Mouse (Mus musculus) hindbrain, embryonic 15.5 days (tissue): ENCODE measurements around the gene Dgkq. TPM values are rescaled to one million over a fixed set of nuclear protein-coding genes. Genes with fewer than 3 reads are reported as not detected.
A peak's percentile ranks its signal among the peaks of the same experiment; 100 is the strongest.

Source experiments
- ATAC-seq: fragments of 200-750 bp; cut with Nextera tagmentation; 2 replicates; pipeline ENCODE4 v1.8.0; 2017; ENCODE audit warnings: low read depth, moderate number of reproducible peaks, moderate TSS enrichment; ENCODE audit not compliant: low FRiP score
- H3K27ac ChIP-seq: fragments of 300-500 bp; sonication (generic); replicated peaks from 2 replicates; pipeline ENCODE4 v1.5.1; 2015; ENCODE audit warnings: mild to moderate bottlenecking, inconsistent platforms
- H3K27me3 ChIP-seq: fragments of 300-500 bp; sonication (generic); 2 replicates; pipeline ENCODE4 v1.6.1; 2015; ENCODE audit warnings: control low read depth, inconsistent platforms
- H3K36me3 ChIP-seq: fragments of 300-500 bp; sonication (generic); 2 replicates; pipeline ENCODE4 v1.6.1; 2015; ENCODE audit warnings: control low read depth, inconsistent platforms
- H3K4me1 ChIP-seq: fragments of 300-500 bp; sonication (generic); replicated peaks from 2 replicates; pipeline ENCODE4 v1.6.1; 2015; ENCODE audit warnings: control low read depth, inconsistent platforms
- H3K4me2 ChIP-seq: fragments of 300-500 bp; sonication (generic); 2 replicates; pipeline ENCODE4 v1.6.1; 2015; ENCODE audit warnings: moderate library complexity, mild to moderate bottlenecking, inconsistent platforms
- H3K4me3 ChIP-seq: fragments of 300-500 bp; sonication (generic); 2 replicates; pipeline ENCODE4 v1.5.1; 2015; ENCODE audit warnings: mild to moderate bottlenecking, inconsistent platforms
- H3K9ac ChIP-seq: fragments of 300-500 bp; sonication (generic); 2 replicates; pipeline ENCODE4 v1.6.1; 2015; ENCODE audit warnings: inconsistent platforms
- H3K9me3 ChIP-seq: fragments of 300-500 bp; sonication (generic); 2 replicates; pipeline ENCODE4 v1.6.1; 2016; ENCODE audit warnings: control low read depth, inconsistent platforms
- WGBS: fragments of 180-500 bp; shearing (Covaris S2); methylation state at CpG from one replicate; pipeline ENCODE4 v1.1.7; 2015; 5-methylcytosine and 5-hydroxymethylcytosine counted together
- polyA plus RNA-seq: library from polyadenylated mRNA; unstranded; fragments of >200 nt; fragmentation: Nextera tagmentation; extraction: Ambion mirVana; gene quantifications from 2 replicates; pipeline ENCODE4 v1.2.1, GENCODE M21; 2015

Dgkq gene
- polyA plus RNA-seq, 1 experiment from 2014 or later: 32.9 TPM

DNA sequence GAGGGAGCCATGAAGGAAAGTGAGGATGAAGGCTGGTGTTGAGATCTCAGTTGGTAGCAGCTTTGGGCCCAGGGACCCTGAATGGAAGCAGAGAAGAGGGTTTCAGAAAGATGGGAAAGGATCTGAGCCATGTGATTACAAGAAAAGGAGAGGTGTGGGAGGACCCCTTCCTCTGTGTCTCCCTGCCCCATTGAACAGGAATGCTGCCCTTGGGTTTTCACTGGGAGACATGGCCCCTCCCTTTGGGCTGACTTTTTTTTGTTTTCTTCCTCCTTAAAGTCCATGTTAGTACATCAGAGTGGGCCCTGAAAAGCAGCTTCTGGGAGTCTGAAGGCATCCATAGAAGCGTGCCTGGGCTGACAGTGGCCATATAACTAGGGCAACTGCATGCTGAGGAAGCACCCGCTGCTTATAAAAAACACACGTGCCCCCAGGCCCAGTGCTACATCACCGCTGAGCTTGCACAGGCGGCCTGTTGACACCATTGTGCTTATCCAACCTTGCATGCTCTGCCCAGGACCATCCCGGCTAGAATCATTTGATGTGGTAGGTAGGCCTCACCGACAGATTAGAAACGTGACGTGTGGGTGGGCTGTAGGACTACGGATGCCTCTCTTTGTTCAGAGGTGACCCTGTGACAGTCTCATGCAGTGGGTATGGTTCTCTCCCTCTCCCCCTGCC, 32.0 kb upstream of the Dgkq start:
- Histone ChIP-seq H3K27ac (no peak overlapping the region), H3K9ac (no peak overlapping the region), H3K36me3 (no peaks in the 10 kb centered on the region), H3K4me2 (no peak overlapping the region), H3K4me1 (no peaks in the 10 kb centered on the region), H3K9me3 (no peaks in the 10 kb centered on the region), H3K4me3 (no peak overlapping the region), H3K27me3 (no peaks in the 10 kb centered on the region)
- ATAC-seq: no peak
- WGBS: 65% methylated on average over 10 of the region's 10 CpGs

DNA sequence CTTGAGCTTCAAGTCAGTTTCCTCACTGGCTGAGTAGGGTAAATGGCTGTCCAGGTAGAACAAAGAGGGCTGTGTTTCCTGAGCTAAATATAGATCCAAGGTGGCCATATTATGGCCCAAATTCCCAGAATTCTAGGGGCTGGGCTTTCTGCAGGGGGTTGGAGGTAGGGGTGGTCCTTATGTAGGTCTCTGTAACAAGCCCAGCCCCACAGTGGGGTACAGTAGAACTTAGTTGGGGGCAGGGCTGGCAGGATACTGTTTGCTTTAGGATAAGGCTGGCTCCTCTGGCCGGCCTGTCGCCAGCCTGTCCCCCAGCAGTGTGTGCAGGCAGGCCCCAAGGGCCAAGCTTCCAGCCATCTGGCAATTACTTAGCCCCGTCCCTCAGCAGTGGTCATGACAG, 30.9 kb upstream of the Dgkq start:
- no peak overlapping the region for H3K4me3 ChIP-seq
- H3K27me3 ChIP-seq: 0 out of 2 replicates have a peak, but pooled peaks cover under 1% of the 10 kb centered on the region
- H3K9ac ChIP-seq: no peak overlapping the region
- 71% methylated on average over 3 of the region's 3 CpGs for WGBS
- H3K9me3 ChIP-seq: no peaks in the 10 kb centered on the region
- no peak overlapping the region for H3K27ac ChIP-seq
- H3K4me1 ChIP-seq: peaks cover 1% of the 10 kb centered on the region; the same call in 1 of the 2 replicates
- ATAC-seq: no peak
- no peak overlapping the region for H3K4me2 ChIP-seq
- no peaks in the 10 kb centered on the region for H3K36me3 ChIP-seq

DNA sequence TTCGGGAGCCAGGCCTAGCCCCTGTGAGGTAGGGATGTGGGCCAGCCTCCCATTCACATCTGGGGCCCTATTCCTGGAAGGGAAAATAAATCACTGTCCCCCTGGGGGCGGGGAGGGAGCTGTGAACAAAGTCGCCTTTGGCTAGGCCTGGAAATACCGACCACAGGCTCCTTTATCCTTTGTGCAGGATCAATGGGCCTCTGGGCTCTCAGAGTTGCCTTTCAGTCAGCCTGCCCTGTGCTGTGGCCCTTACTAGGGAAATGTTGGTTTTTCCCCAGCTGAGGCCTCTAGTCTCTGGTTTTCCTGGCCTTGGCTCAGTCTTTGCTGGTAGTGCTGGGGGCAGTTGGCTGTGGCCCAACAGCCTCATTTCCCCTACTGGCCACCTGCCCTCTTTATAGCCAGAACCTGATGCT, 27.9 kb upstream of the Dgkq start:
- H3K27me3 ChIP-seq: peaks cover 20% of the 10 kb centered on the region
- H3K9me3 ChIP-seq: no peaks in the 10 kb centered on the region
- H3K9ac ChIP-seq: no peak overlapping the region
- H3K36me3 ChIP-seq: no peaks in the 10 kb centered on the region
- H3K4me3 ChIP-seq: no peak overlapping the region
- H3K27ac ChIP-seq: peak overlapping the region; percentile 52
- H3K4me2 ChIP-seq: no peak overlapping the region
- peaks cover 13% of the 10 kb centered on the region for H3K4me1 ChIP-seq
- peak; percentile 52 for ATAC-seq
- 11% methylated on average over 4 of the region's 4 CpGs for WGBS

DNA sequence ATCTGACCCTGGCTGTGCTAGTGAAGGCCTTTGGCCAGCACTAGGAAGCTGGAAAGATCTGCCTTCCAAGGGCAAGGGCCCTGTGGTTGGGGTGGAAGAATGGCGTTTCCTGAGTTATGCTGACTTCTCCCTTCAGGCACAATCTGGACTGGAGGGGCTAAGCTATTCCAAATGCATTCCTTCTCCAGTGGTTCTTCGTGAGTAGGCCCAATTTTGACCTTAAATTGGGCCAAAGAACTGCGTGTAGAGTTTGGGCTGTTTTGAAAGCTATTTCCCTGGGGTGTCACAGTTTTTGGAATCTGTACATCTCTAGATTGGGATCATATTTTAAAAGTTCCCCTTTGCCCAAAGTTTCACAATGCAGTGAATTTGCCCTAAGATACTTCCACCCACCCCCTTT, 27.1 kb upstream of the Dgkq start:
- no peaks in the 10 kb centered on the region for H3K9me3 ChIP-seq
- no peaks in the 10 kb centered on the region for H3K36me3 ChIP-seq
- H3K4me3 ChIP-seq: no peak overlapping the region
- H3K4me1 ChIP-seq: peaks cover 17% of the 10 kb centered on the region
- peak overlapping the region; percentile 52; the same call in 1 of the 2 replicates for H3K27ac ChIP-seq
- peaks cover 26% of the 10 kb centered on the region for H3K27me3 ChIP-seq
- WGBS: 79% methylated on average over 3 of the region's 3 CpGs
- H3K4me2 ChIP-seq: no peak overlapping the region
- no peak overlapping the region for H3K9ac ChIP-seq
- ATAC-seq: no peak

DNA sequence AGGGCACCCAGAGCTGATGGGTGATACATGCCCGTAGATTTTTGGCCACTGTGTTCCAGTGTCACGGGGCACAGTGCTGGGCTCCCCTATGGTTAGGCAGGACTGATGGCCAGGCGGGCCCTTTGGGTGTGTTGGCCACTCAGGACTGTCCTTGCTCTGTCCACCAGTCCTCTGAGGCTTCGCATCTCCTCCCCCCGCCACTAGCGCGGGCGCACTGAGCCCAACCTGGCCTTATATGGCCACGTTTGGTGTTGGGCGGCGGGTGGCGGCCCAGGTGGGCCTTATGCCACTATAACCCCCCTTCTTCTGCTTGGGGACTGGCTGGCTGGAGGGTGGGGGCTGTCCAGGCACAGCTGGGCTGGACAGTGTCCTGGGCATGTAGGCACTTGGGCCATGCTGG, 26.4 kb upstream of the Dgkq start:
- peak overlapping the region; percentile 91; the same call in 1 of the 2 replicates for H3K4me2 ChIP-seq
- H3K36me3 ChIP-seq: no peaks in the 10 kb centered on the region
- H3K4me1 ChIP-seq: peaks cover 17% of the 10 kb centered on the region

DNA sequence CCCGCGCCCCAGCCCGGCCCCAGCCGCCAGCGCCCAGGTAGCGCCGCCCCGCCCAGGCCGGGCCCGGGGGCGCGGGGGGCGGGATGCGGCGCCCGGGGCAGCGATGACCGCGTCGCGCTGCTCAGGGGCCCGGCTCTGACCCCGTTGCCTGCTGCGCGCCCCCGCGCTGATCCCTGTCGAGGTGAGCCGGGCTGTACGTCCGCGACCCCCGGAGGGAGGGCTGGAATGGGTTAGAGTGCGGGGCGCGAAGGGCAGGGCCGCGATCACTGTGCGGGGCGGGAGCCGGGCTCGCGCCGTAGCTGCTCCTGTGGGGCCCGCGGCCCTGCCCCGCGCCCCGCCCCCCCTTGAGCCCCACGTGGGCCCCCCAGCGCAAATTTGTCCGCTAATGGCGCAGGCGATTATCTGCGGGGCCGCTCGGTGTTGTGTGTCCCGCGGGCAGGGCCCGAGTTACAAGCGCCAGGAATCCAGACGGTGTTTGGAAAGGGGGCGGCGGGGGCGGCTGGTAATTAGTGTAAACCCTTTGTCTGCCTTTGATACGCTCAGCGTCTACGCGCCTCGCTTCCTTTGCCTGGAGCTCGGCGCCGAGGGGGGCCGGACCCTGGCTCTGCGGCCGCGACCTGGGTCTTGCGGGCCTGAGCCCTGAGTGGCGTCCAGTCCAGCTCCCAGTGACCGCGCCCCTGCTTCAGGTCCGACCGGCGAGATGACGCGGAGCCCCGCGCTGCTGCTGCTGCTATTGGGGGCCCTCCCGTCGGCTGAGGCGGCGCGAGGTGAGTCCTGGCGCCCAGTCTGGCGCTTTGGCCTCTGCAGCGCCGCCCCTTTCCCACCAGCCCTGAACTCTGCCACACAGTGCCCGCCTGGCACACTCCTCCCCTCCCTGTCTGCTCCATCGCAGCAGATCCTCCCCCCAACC, 25.1 kb upstream of the Dgkq start:
- Histone ChIP-seq H3K4me1 (peaks cover 17% of the 10 kb centered on the region), H3K4me2 (peak overlapping the region; percentile 91), H3K27ac (no peak overlapping the region), H3K9ac (peak overlapping the region; percentile 45), H3K9me3 (no peaks in the 10 kb centered on the region), H3K27me3 (peaks cover 28% of the 10 kb centered on the region), H3K4me3 (peak overlapping the region; percentile 81), H3K36me3 (no peaks in the 10 kb centered on the region)
- ATAC-seq: peak; percentile 57
- WGBS: under 1% methylated on average over 66 of the region's 99 CpGs

More for the DNA sequence above, 26.4 kb upstream of the Dgkq start:
- Histone ChIP-seq H3K27me3 (peaks cover 28% of the 10 kb centered on the region), H3K4me3 (no peak overlapping the region; the same call in 1 of the 2 replicates), H3K27ac (no peak overlapping the region), H3K9ac (no peak overlapping the region), H3K9me3 (no peaks in the 10 kb centered on the region)
- no peak for ATAC-seq
- 95% methylated on average over 12 of the region's 12 CpGs for WGBS

DNA sequence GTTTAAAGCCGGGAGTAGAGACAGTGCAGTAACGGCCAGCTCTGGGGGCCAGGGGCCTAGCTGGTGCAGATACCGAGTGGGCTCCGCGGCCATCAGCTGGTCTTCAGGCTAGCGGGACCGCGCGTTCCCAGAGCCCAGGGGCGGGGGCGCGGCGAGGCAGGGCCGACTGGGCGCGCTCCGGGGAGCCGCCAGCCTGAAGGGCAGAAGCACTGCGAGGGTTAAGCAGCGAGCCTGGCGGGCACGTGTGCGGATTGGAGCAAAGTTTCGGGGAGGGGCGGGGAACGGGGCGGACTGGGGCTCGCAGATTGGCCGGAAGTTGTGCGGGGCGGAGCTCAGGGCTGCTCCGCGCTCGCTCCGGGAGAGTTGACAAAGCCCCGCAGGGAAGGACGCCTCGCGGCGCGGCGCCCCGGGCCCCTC, 24.4 kb upstream of the Dgkq start:
- ATAC-seq: peak; percentile 94
- Histone ChIP-seq H3K9me3 (no peaks in the 10 kb centered on the region), H3K4me3 (peak overlapping the region; percentile 81), H3K36me3 (no peaks in the 10 kb centered on the region), H3K27me3 (peaks cover 28% of the 10 kb centered on the region), H3K9ac (peak overlapping the region; percentile 45), H3K4me2 (peak overlapping the region; percentile 91), H3K4me1 (peaks cover 17% of the 10 kb centered on the region), H3K27ac (no peak overlapping the region)
- 0% methylated on average over 26 of the region's 43 CpGs for WGBS

DNA sequence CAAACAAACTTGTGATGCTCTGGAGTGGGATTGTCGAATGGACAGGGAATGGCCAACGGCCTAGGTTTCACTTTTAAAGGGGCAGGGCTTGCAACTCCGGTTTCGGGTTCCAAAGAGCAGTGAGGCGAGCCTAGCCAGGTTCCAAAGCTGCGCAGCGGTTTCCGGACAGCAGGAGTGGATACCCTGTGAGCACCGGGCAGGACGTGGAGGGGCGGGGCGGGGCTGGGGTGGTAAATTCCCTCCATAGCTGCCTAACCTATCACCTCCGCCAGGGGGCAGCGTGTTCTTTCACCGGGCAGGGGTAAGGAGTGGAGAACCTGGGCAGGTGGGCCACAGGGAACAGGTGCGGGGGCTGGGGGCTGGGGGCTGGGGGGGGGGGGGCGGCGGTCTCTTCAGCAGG, 22.8 kb upstream of the Dgkq start, which contains the start of gene Fgfrl1:
TSS of gene Fgfrl1 (plus strand) at position 112 of the 400 bp plus-strand sequence.
- Histone ChIP-seq H3K4me3 (peak within 1 kb of the TSS; percentile 81), H3K36me3 (no peaks in the 10 kb centered on the region), H3K27ac (no peak within 1 kb of the TSS), H3K9me3 (no peaks in the 10 kb centered on the region), H3K9ac (no peak within 1 kb of the TSS), H3K27me3 (peaks cover 28% of the 10 kb centered on the region), H3K4me1 (peaks cover 17% of the 10 kb centered on the region), H3K4me2 (peak within 1 kb of the TSS; percentile 91)
- WGBS: 3% methylated on average over 16 of the region's 18 CpGs
- no peak for ATAC-seq

DNA sequence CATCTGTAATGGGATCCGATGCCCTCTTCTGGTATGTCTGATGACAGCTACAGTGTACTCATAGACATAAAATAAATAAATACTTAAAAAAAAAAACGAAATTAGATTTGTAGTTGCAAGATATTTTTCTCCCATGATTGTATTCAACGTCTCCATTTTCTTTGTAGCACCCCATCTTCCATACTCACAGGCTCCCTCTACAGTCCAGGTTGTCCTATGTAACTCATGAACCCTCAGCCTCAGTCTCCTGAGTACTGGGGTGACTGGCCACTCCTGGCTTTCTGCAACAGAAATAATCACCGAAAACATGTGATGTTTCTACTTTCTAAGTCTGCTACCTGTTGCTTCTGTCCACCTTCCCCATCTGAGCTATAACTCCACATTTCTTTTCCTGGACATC, 21.7 kb upstream of the Dgkq start:
- Histone ChIP-seq H3K9ac (no peak overlapping the region), H3K4me2 (no peak overlapping the region), H3K27ac (no peak overlapping the region), H3K9me3 (no peaks in the 10 kb centered on the region), H3K4me1 (peaks cover 17% of the 10 kb centered on the region), H3K27me3 (peaks cover 28% of the 10 kb centered on the region), H3K4me3 (no peak overlapping the region), H3K36me3 (no peaks in the 10 kb centered on the region)
- ATAC-seq: no peak
- 71% methylated on average over 4 of the region's 4 CpGs for WGBS

DNA sequence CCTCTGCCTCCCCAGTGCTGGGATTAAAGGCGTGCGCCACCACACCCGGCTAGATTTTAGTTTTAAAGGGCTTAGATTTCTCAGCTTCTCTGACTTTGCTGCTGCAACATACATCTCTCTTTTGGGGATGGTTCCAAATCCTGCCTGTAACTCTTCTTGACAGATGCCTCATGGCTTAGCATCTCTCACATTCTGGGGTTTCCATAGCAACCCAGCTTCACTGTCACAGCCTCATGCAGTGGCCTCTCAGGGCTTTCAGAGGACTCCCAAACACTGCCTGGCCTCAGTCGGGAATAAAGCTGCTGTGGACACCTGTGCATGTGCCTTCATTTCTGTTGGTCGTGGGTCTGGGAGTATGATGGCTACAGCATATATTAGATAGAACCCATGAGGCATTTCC, 19.6 kb upstream of the Dgkq start:
- Histone ChIP-seq H3K4me3 (no peak overlapping the region), H3K4me1 (0 out of 2 replicates have a peak, but pooled peaks cover 6% of the 10 kb centered on the region), H3K36me3 (no peaks in the 10 kb centered on the region), H3K9me3 (no peaks in the 10 kb centered on the region), H3K9ac (no peak overlapping the region), H3K4me2 (no peak overlapping the region), H3K27ac (no peak overlapping the region), H3K27me3 (peaks cover 18% of the 10 kb centered on the region)
- 69% methylated on average over 5 of the region's 5 CpGs for WGBS
- ATAC-seq: no peak

DNA sequence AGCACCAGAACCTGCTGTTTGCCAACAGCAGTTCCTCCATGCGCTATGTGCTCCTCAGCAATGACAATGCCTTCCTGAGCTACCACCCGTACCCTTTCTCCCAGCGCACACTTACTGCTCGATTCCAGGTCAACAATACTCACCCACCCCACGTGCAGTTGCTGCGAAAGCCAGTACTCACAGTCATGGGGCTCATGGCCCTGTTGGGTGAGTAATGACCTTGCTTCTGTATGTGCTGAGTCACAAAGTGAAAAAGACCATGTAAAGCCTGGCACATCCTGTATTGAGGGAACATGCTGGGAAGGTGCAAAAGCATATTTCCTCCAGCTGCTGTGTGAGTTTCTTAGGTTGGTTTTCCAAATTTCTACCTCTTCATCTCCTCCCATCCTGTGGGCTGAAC, 11.4 kb upstream of the Dgkq start:
- Histone ChIP-seq H3K9ac (no peak overlapping the region), H3K27me3 (no peaks in the 10 kb centered on the region), H3K4me2 (no peak overlapping the region), H3K27ac (no peak overlapping the region), H3K36me3 (no peaks in the 10 kb centered on the region), H3K4me1 (peaks cover 16% of the 10 kb centered on the region), H3K9me3 (no peaks in the 10 kb centered on the region), H3K4me3 (no peak overlapping the region)
- 92% methylated on average over 6 of the region's 6 CpGs for WGBS
- ATAC-seq: no peak

DNA sequence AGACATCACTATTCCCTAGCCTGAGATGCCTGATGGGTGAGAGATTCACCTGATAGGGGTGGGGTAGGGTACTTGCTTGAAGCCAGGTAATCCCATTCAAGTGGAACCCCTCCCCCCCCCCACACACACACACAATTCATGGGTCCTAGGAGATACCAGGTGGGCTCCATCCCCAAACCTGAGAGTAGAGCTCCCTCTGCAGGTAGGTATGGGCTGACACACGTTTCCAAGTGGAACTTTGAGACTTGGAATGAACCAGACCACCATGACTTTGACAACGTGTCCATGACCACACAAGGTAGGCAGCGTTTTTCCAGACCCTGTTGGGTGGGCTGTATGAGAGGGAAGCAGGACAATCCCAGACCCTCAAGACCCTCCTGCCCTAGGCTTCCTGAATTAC, 10.4 kb upstream of the Dgkq start:
- Histone ChIP-seq H3K4me2 (no peak overlapping the region), H3K27ac (no peak overlapping the region), H3K9ac (no peak overlapping the region), H3K4me3 (no peak overlapping the region), H3K4me1 (peaks cover 16% of the 10 kb centered on the region), H3K36me3 (no peaks in the 10 kb centered on the region), H3K27me3 (no peaks in the 10 kb centered on the region), H3K9me3 (no peaks in the 10 kb centered on the region)
- ATAC-seq: no peak
- WGBS: 56% methylated on average over 3 of the region's 3 CpGs
